Mouse (Mus musculus): ENCODE results near the gene Ccdc92. TPM values are rescaled to one million over a fixed set of nuclear protein-coding genes. Genes with fewer than 3 reads are reported as not detected.

Ccdc92 gene
- polyA plus RNA-seq, 1 experiment from 2014 or later, result 5.3 TPM

- peaks cover 6 to 27% of the 10 kb centered on the region in 2 experiments for H3K4me1 ChIP-seq (ENCODE audit: control insufficient read depth in 2 of 2, insufficient read depth in 2 of 2, low read length in 2 of 2)
- H3K4me3 ChIP-seq (ENCODE audit: control insufficient read depth in 1 of 2, insufficient read depth in 1 of 2, low read depth in 1 of 2, low read length in 2 of 2), result no peak overlapping the region
- H3K4me2 ChIP-seq (ENCODE audit: low read length), result peak overlapping the region; percentile 48
- H3K9ac ChIP-seq (ENCODE audit: low read length), result no peak overlapping the region
- ATAC-seq (ENCODE audit: insufficient number of reproducible peaks, insufficient read depth, low FRiP score, low read depth), result no peak
- H3K27ac ChIP-seq (replicated peaks in 1 of 2; ENCODE audit: control insufficient read depth in 1 of 2, insufficient read depth in 1 of 2, low read depth in 2 of 2, low read length in 2 of 2), result no peak overlapping the region
- WGBS, result 49% methylated on average over 2 of the region's 2 CpGs
- peaks cover 76% of the 10 kb centered on the region for H3K27me3 ChIP-seq (ENCODE audit: control insufficient read depth, insufficient read depth, low read length)
- H3K36me3 ChIP-seq (ENCODE audit: control insufficient read depth, insufficient read depth, low read length), result no peaks in the 10 kb centered on the region
- no peaks in the 10 kb centered on the region for H3K9me3 ChIP-seq (ENCODE audit: control insufficient read depth, low read length)
These were observed 21.6 kb downstream of the Ccdc92 start for GRCm38 (mm10) chr5:124840669-124841068.

GRCm38 (mm10) chr5:124840202-124840601 is 22.0 kb downstream of the Ccdc92 start:
- WGBS, result 11% methylated on average over 7 of the region's 7 CpGs

GRCm38 (mm10) chr5:124836621-124837020 is 25.6 kb downstream of the Ccdc92 start:
- ATAC-seq (ENCODE audit: insufficient number of reproducible peaks, insufficient read depth, low FRiP score, low read depth), result no peak
- no peaks in the 10 kb centered on the region for H3K9me3 ChIP-seq (ENCODE audit: control insufficient read depth, low read length)

More at GRCm38 (mm10) chr5:124840202-124840601, 22.0 kb downstream of the Ccdc92 start:
- peak; percentile 55; the same call in 1 of the 2 replicates for ATAC-seq (ENCODE audit: insufficient number of reproducible peaks, insufficient read depth, low FRiP score, low read depth)
- Histone ChIP-seq H3K27me3 (ENCODE audit: control insufficient read depth, insufficient read depth, low read length) (peaks cover 80% of the 10 kb centered on the region), H3K36me3 (ENCODE audit: control insufficient read depth, insufficient read depth, low read length) (no peaks in the 10 kb centered on the region), H3K9ac (ENCODE audit: low read length) (no peak overlapping the region), H3K9me3 (ENCODE audit: control insufficient read depth, low read length) (no peaks in the 10 kb centered on the region), H3K4me2 (ENCODE audit: low read length) (peak overlapping the region; percentile 48), H3K4me3 (ENCODE audit: control insufficient read depth in 1 of 2, insufficient read depth in 1 of 2, low read depth in 1 of 2, low read length in 2 of 2) (no peak overlapping the region), H3K27ac (replicated peaks in 1 of 2; ENCODE audit: control insufficient read depth in 1 of 2, insufficient read depth in 1 of 2, low read depth in 2 of 2, low read length in 2 of 2) (no peak overlapping the region), H3K4me1 (ENCODE audit: control insufficient read depth in 2 of 2, insufficient read depth in 2 of 2, low read length in 2 of 2) (peaks cover 6 to 26% of the 10 kb centered on the region in 2 experiments)

GRCm38 (mm10) chr5:124836075-124836474 is 26.1 kb downstream of the Ccdc92 start:
- Histone ChIP-seq H3K27me3 (ENCODE audit: control insufficient read depth, insufficient read depth, low read length) (peaks cover 90% of the 10 kb centered on the region), H3K9me3 (ENCODE audit: control insufficient read depth, low read length) (no peaks in the 10 kb centered on the region), H3K4me3 (ENCODE audit: control insufficient read depth in 1 of 2, insufficient read depth in 1 of 2, low read depth in 1 of 2, low read length in 2 of 2) (no peak overlapping the region), H3K27ac (replicated peaks in 1 of 2; ENCODE audit: control insufficient read depth in 1 of 2, insufficient read depth in 1 of 2, low read depth in 2 of 2, low read length in 2 of 2) (no peak overlapping the region), H3K36me3 (ENCODE audit: control insufficient read depth, insufficient read depth, low read length) (no peaks in the 10 kb centered on the region), H3K4me1 (ENCODE audit: control insufficient read depth in 2 of 2, insufficient read depth in 2 of 2, low read length in 2 of 2) (peaks cover 0 to 13% of the 10 kb centered on the region in 2 experiments; a peak in 3 of 4 replicates), H3K4me2 (ENCODE audit: low read length) (no peak overlapping the region), H3K9ac (ENCODE audit: low read length) (no peak overlapping the region)
- WGBS, result 78% methylated on average over 10 of the region's 10 CpGs
- no peak for ATAC-seq (ENCODE audit: insufficient number of reproducible peaks, insufficient read depth, low FRiP score, low read depth)

More at GRCm38 (mm10) chr5:124836621-124837020, 25.6 kb downstream of the Ccdc92 start:
- H3K36me3 ChIP-seq (ENCODE audit: control insufficient read depth, insufficient read depth, low read length), result no peaks in the 10 kb centered on the region
- peaks cover 90% of the 10 kb centered on the region for H3K27me3 ChIP-seq (ENCODE audit: control insufficient read depth, insufficient read depth, low read length)
- H3K27ac ChIP-seq (replicated peaks in 1 of 2; ENCODE audit: control insufficient read depth in 1 of 2, insufficient read depth in 1 of 2, low read depth in 2 of 2, low read length in 2 of 2), result no peak overlapping the region
- 65% methylated on average over 4 of the region's 4 CpGs for WGBS
- H3K4me2 ChIP-seq (ENCODE audit: low read length), result no peak overlapping the region
- H3K4me1 ChIP-seq (ENCODE audit: control insufficient read depth in 2 of 2, insufficient read depth in 2 of 2, low read length in 2 of 2), result peaks cover 0 to 14% of the 10 kb centered on the region in 2 experiments; a peak in 3 of 4 replicates
- no peak overlapping the region for H3K9ac ChIP-seq (ENCODE audit: low read length)
- no peak overlapping the region for H3K4me3 ChIP-seq (ENCODE audit: control insufficient read depth in 1 of 2, insufficient read depth in 1 of 2, low read depth in 1 of 2, low read length in 2 of 2)

GRCm38 (mm10) chr5:124835218-124835617 is 27.0 kb downstream of the Ccdc92 start:
- no peaks in the 10 kb centered on the region for H3K36me3 ChIP-seq (ENCODE audit: control insufficient read depth, insufficient read depth, low read length)
- H3K9ac ChIP-seq (ENCODE audit: low read length), result no peak overlapping the region
- no peak for ATAC-seq (ENCODE audit: insufficient number of reproducible peaks, insufficient read depth, low FRiP score, low read depth)
- H3K27ac ChIP-seq (replicated peaks in 1 of 2; ENCODE audit: control insufficient read depth in 1 of 2, insufficient read depth in 1 of 2, low read depth in 2 of 2, low read length in 2 of 2), result no peak overlapping the region
- H3K4me3 ChIP-seq (ENCODE audit: control insufficient read depth in 1 of 2, insufficient read depth in 1 of 2, low read depth in 1 of 2, low read length in 2 of 2), result no peak overlapping the region
- H3K4me1 ChIP-seq (ENCODE audit: control insufficient read depth in 2 of 2, insufficient read depth in 2 of 2, low read length in 2 of 2), result peaks cover 0 to 4% of the 10 kb centered on the region in 2 experiments; a peak in 1 of 4 replicates
- WGBS, result 95% methylated on average over 15 of the region's 15 CpGs
- H3K4me2 ChIP-seq (ENCODE audit: low read length), result no peak overlapping the region
- H3K9me3 ChIP-seq (ENCODE audit: control insufficient read depth, low read length), result no peaks in the 10 kb centered on the region
- H3K27me3 ChIP-seq (ENCODE audit: control insufficient read depth, insufficient read depth, low read length), result peaks cover 95% of the 10 kb centered on the region

- no peak overlapping the region for H3K9ac ChIP-seq (ENCODE audit: low read length)
- peaks cover 71% of the 10 kb centered on the region for H3K27me3 ChIP-seq (ENCODE audit: control insufficient read depth, insufficient read depth, low read length)
- WGBS, result 90% methylated on average over 12 of the region's 12 CpGs
These were observed 31.9 kb downstream of the Ccdc92 start for GRCm38 (mm10) chr5:124830331-124830730.

GRCm38 (mm10) chr5:124822128-124822894 is 39.9 kb downstream of the Ccdc92 start:
- Histone ChIP-seq H3K27me3 (ENCODE audit: control insufficient read depth, insufficient read depth, low read length) (peaks cover 11% of the 10 kb centered on the region; the same call in 1 of the 2 replicates), H3K4me2 (ENCODE audit: low read length) (no peak overlapping the region), H3K4me1 (ENCODE audit: control insufficient read depth in 2 of 2, insufficient read depth in 2 of 2, low read length in 2 of 2) (no peaks in the 10 kb centered on the region), H3K4me3 (ENCODE audit: control insufficient read depth in 1 of 2, insufficient read depth in 1 of 2, low read depth in 1 of 2, low read length in 2 of 2) (no peak overlapping the region), H3K9me3 (ENCODE audit: control insufficient read depth, low read length) (peaks cover 10% of the 10 kb centered on the region; the same call in 1 of the 2 replicates), H3K9ac (ENCODE audit: low read length) (no peak overlapping the region), H3K27ac (replicated peaks in 1 of 2; ENCODE audit: control insufficient read depth in 1 of 2, insufficient read depth in 1 of 2, low read depth in 2 of 2, low read length in 2 of 2) (no peak overlapping the region), H3K36me3 (ENCODE audit: control insufficient read depth, insufficient read depth, low read length) (no peaks in the 10 kb centered on the region)
- no peak for ATAC-seq (ENCODE audit: insufficient number of reproducible peaks, insufficient read depth, low FRiP score, low read depth)
- WGBS, result 81% methylated on average over 18 of the region's 18 CpGs

More at GRCm38 (mm10) chr5:124830331-124830730, 31.9 kb downstream of the Ccdc92 start:
- Histone ChIP-seq H3K4me1 (ENCODE audit: control insufficient read depth in 2 of 2, insufficient read depth in 2 of 2, low read length in 2 of 2) (no peaks in the 10 kb centered on the region), H3K4me2 (ENCODE audit: low read length) (no peak overlapping the region), H3K4me3 (ENCODE audit: control insufficient read depth in 1 of 2, insufficient read depth in 1 of 2, low read depth in 1 of 2, low read length in 2 of 2) (no peak overlapping the region), H3K36me3 (ENCODE audit: control insufficient read depth, insufficient read depth, low read length) (no peaks in the 10 kb centered on the region), H3K27ac (replicated peaks in 1 of 2; ENCODE audit: control insufficient read depth in 1 of 2, insufficient read depth in 1 of 2, low read depth in 2 of 2, low read length in 2 of 2) (no peak overlapping the region), H3K9me3 (ENCODE audit: control insufficient read depth, low read length) (no peaks in the 10 kb centered on the region)
- no peak for ATAC-seq (ENCODE audit: insufficient number of reproducible peaks, insufficient read depth, low FRiP score, low read depth)
